Mouse (Mus musculus) small intestine, adult 10 weeks (tissue): ENCODE measurements around the gene Nsd2. TPM values are rescaled to one million over a fixed set of nuclear protein-coding genes. Genes with fewer than 3 reads are reported as not detected.

Experiments used
- polyA plus RNA-seq: library from polyadenylated mRNA; stranded (reverse); fragments of 350-450 nt; fragmentation: Illumina TruSeq; extraction: RNeasy Lipid Tissue Mini Kit (QIAGEN cat#74804); gene quantifications from one replicate; pipeline ENCODE4 v1.2.3, GENCODE M21; 2014; ENCODE audit warnings: low replicate concordance

The Nsd2 gene
- 68.6 TPM for polyA plus RNA-seq

GRCm38 (mm10) chr5:33819876-33820732, at the start of gene Nsd2:
Gene Nsd2, plus strand, starts transcription at chr5:33820725.

GRCm38 (mm10) chr5:33782345-33782998, 38.1 kb upstream of the Nsd2 start, which contains the start of gene Letm1:
Gene Letm1, minus strand, starts transcription at chr5:33782817.

GRCm38 (mm10) chr5:33936120-33936707, 115.7 kb downstream of the Nsd2 start, which contains the start of gene Nelfa:
Gene Nelfa, minus strand, starts transcription at chr5:33936413.

Other genes starting within 250 kb of the Nsd2 start
- 4.5 TPM for gene Fam53a, start 191.1 kb upstream of the Nsd2 start, polyA plus RNA-seq
- 0.33 TPM for gene Gm9903, start 190.8 kb upstream of the Nsd2 start, polyA plus RNA-seq
- gene Slbp, start 168.2 kb upstream of the Nsd2 start, polyA plus RNA-seq, result 160 TPM
- 54.8 TPM for gene Tacc3, start 162.6 kb upstream of the Nsd2 start, polyA plus RNA-seq
- 13.1 TPM for gene Tmem129, start 162.3 kb upstream of the Nsd2 start, polyA plus RNA-seq
- gene Fgfr3, start 99.1 kb upstream of the Nsd2 start, polyA plus RNA-seq, result 2.2 TPM
- gene Letm1, start 37.9 kb upstream of the Nsd2 start, polyA plus RNA-seq, result 21.1 TPM
- 3.1 TPM for gene Nelfa, start 115.7 kb downstream of the Nsd2 start, polyA plus RNA-seq
- not detected for gene Gm1673, start 162.7 kb downstream of the Nsd2 start, polyA plus RNA-seq
- 0.07 TPM for gene Nat8l, start 175.3 kb downstream of the Nsd2 start, polyA plus RNA-seq